Mouse (Mus musculus) embryonic fibroblast, embryonic 13.5 days (primary cell): ENCODE measurements around the gene Srarp.

Experiments used
- CTCF ChIP-seq: IDR thresholded peaks from 2 replicates; pipeline ENCODE4 v1.5.1; 2011; ENCODE audit warnings: mild to moderate bottlenecking, control low read depth, low read length, moderate library complexity, borderline replicate concordance; ENCODE audit not compliant: insufficient read depth
- POLR2A ChIP-seq: IDR thresholded peaks from 2 replicates; pipeline ENCODE4 v1.6.1; 2011; ENCODE audit warnings: low read depth, mild to moderate bottlenecking, control low read depth, low read length, moderate library complexity

DNA sequence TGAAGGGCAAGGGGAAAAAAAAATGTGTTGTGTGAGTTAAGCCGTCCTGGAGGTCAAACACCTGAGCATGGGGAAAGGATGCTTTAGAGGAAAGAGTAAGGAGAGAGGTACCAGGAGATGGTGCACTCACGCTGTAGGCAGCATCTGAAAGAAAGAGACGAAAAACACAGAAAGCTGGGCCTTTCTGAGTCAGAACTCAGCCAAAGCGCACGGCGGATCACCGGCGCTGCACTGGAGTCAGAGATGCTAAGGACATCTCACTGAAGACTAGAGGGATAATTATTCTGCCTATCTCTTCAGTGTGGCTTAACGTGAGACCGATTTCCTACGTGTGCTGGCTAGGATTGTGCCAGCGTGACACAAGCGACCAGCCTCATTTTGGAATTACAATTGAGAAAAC is 8.0 kb downstream of the Srarp start:
- TF ChIP-seq CTCF (no peak), POLR2A (no peak)
